9 mouse cellular contexts compared by ENCODE assay signal in genomic region chr14:73441951-73442716, GRCm38 (mm10). TPM values are rescaled to one million over a fixed set of nuclear protein-coding genes. Genes with fewer than 3 reads are reported as not detected.
DNase-seq lines count a peak whose midpoint lies in the region; ATAC-seq and TF ChIP-seq lines count a peak whose summit lies in the region.
"Had no signal": no experiment of that assay in that cellular context is flagged by ENCODE, and none has a peak within 500 bp of the region (broad histone marks: within the 10 kb centered on the region; RNA-seq: fewer than 3 reads in every experiment).

No protein-coding gene starts in this region.

- H3K27ac ChIP-seq in intestine, embryonic 16.5 days (ENCODE audit: low read length) = peak overlapping the region; percentile 8; the same call in 1 of the 2 replicates
- no peak overlapping the region for H3K27ac ChIP-seq in intestine, embryonic 15.5 days
- H3K27ac ChIP-seq in kidney, postnatal 0 days = peak overlapping the region; percentile 62; the same call in 1 of the 2 replicates
- H3K27ac ChIP-seq: hindbrain, embryonic 15.5 days had no signal

- H3K4me3 ChIP-seq in intestine, embryonic 16.5 days (ENCODE audit: low read length) = no peak overlapping the region
- no peak overlapping the region for H3K4me3 ChIP-seq in intestine, embryonic 15.5 days (replicated peaks)
- H3K4me3 ChIP-seq in kidney, postnatal 0 days (replicated peaks; ENCODE audit: low read depth, low read length) = no peak overlapping the region
- H3K4me3 ChIP-seq: hindbrain, embryonic 15.5 days had no signal

- H3K4me2 ChIP-seq in intestine, embryonic 16.5 days (ENCODE audit: low read depth, low read length) = no peak overlapping the region
- H3K4me2 ChIP-seq in intestine, embryonic 15.5 days (replicated peaks) = no peak overlapping the region
- H3K4me2 ChIP-seq in kidney, postnatal 0 days (ENCODE audit: low read length) = no peak overlapping the region
- H3K4me2 ChIP-seq: hindbrain, embryonic 15.5 days had no signal

- TF ChIP-seq CTCF in kidney, postnatal 0 days (IDR thresholded peaks at IDR 0.05; ENCODE audit: low read depth) = no peak; the same call in 1 of the 2 replicates

- H3K4me1 ChIP-seq in intestine, embryonic 16.5 days (ENCODE audit: control insufficient read depth, insufficient read depth, low read length) = peaks cover 10% of the 10 kb centered on the region
- H3K4me1 ChIP-seq in intestine, embryonic 15.5 days (replicated peaks) = no peaks in the 10 kb centered on the region
- 0 out of 2 replicates have a peak, but pooled peaks cover 5% of the 10 kb centered on the region for H3K4me1 ChIP-seq in kidney, postnatal 0 days (replicated peaks; ENCODE audit: insufficient read depth, low read length)
- H3K4me1 ChIP-seq: hindbrain, embryonic 15.5 days had no signal

- no peaks in the 10 kb centered on the region for H3K9me3 ChIP-seq in intestine, embryonic 16.5 days (ENCODE audit: control insufficient read depth, low read length)
- H3K9me3 ChIP-seq in intestine, embryonic 15.5 days = no peaks in the 10 kb centered on the region
- H3K9me3 ChIP-seq in kidney, postnatal 0 days (replicated peaks; ENCODE audit: low read length) = no peaks in the 10 kb centered on the region
- H3K9me3 ChIP-seq: hindbrain, embryonic 15.5 days had no signal

- WGBS in intestine, embryonic 16.5 days = 69% methylated on average over 7 of the region's 7 CpGs
- 67% methylated on average over 7 of the region's 7 CpGs for WGBS in intestine, embryonic 15.5 days
- WGBS in kidney, postnatal 0 days = 56% methylated on average over 7 of the region's 7 CpGs

- ATAC-seq in intestine, embryonic 16.5 days = no peak
- ATAC-seq in intestine, embryonic 15.5 days = no peak
- ATAC-seq in kidney, postnatal 0 days (replicated peaks; ENCODE audit: low FRiP score, low read depth) = peak; percentile 55; the same call in 1 of the 2 replicates

- DNase-seq in brain, adult 2 months (ENCODE audit: low read depth, low spot score) = peak; percentile 46
- DNase-seq in kidney, postnatal 0 days (ENCODE audit: low spot score) = peak; percentile 74
- DNase-seq in naive thymus-derived CD4-positive, alpha-beta T cell, adult 2 months (ENCODE audit: low read depth) = peak; percentile 22
- no peak for DNase-seq in right cerebral cortex, postnatal 25 days
- DNase-seq in layer of hippocampus, postnatal 36 days = no peak
- no peak for DNase-seq in cerebellum, postnatal 4 days (ENCODE audit: low spot score in 2 of 2)

- H3K27me3 ChIP-seq in intestine, embryonic 16.5 days (replicated peaks; ENCODE audit: control insufficient read depth, insufficient read depth, low read length) = no peaks in the 10 kb centered on the region
- H3K27me3 ChIP-seq in intestine, embryonic 15.5 days (replicated peaks) = no peaks in the 10 kb centered on the region
- no peaks in the 10 kb centered on the region for H3K27me3 ChIP-seq in kidney, postnatal 0 days (ENCODE audit: insufficient read depth, low read length)
- H3K27me3 ChIP-seq: hindbrain, embryonic 15.5 days had no signal

- H3K9ac ChIP-seq in intestine, embryonic 16.5 days (ENCODE audit: low read depth, low read length) = no peak overlapping the region
- H3K9ac ChIP-seq in intestine, embryonic 15.5 days = no peak overlapping the region
- H3K9ac ChIP-seq in kidney, postnatal 0 days (ENCODE audit: low read depth, low read length) = no peak overlapping the region
- H3K9ac ChIP-seq: hindbrain, embryonic 15.5 days had no signal

- H3K36me3 ChIP-seq in intestine, embryonic 16.5 days (ENCODE audit: control insufficient read depth, insufficient read depth, low read length) = no peaks in the 10 kb centered on the region
- no peaks in the 10 kb centered on the region for H3K36me3 ChIP-seq in intestine, embryonic 15.5 days
- no peaks in the 10 kb centered on the region for H3K36me3 ChIP-seq in kidney, postnatal 0 days (ENCODE audit: insufficient read depth, low read length)
- H3K36me3 ChIP-seq: hindbrain, embryonic 15.5 days had no signal

RNA-seq across cellular contexts. Expression of gene Itm2b, which starts 57.0 kb away (rescaled TPM):
- 702 and 717 TPM in 2 replicates for polyA plus RNA-seq in intestine, embryonic 16.5 days (2015; fragmentation: Nextera tagmentation; extraction: Ambion mirVana)
- 668 and 678 TPM in 2 replicates for polyA plus RNA-seq in intestine, embryonic 15.5 days (2015; fragmentation: Nextera tagmentation; extraction: Ambion mirVana)
- 1,975 and 1,980 TPM in 2 replicates for polyA plus RNA-seq in kidney, postnatal 0 days (2015; fragmentation: Nextera tagmentation; extraction: Ambion mirVana)
- 1,000 to 10,000 TPM in 1 of 2 experiments, 100 to 1,000 TPM in 1; 984 to 1,028 TPM for total RNA-seq in layer of hippocampus, postnatal 36 days (2021)

Comparison
In these comparisons a context has a peak if more than half of its experiments do, and no peak if none do; other contexts are left out.
1. DNase-seq: peak in brain, adult 2 months (single experiment), kidney, postnatal 0 days (single experiment) and naive thymus-derived CD4-positive, alpha-beta T cell, adult 2 months (single experiment); none in right cerebral cortex, postnatal 25 days (single experiment), layer of hippocampus, postnatal 36 days (0 of 2) and cerebellum, postnatal 4 days (0 of 2).